Mouse (Mus musculus) forelimb bud, embryonic 11.5 days (tissue): ENCODE measurements around the gene Pla2g4c.
"Not testable (repeated sequence)": the region's sequence is repeated elsewhere in the genome, so short reads cannot be mapped to it uniquely, and the experiment has no call there.

Source experiments
- DNase-seq: peaks from one replicate; pipeline ENCODE4 v3.0.0-alpha.2; 2012; ENCODE audit warnings: low read depth, low spot score

The Pla2g4c gene

DNA sequence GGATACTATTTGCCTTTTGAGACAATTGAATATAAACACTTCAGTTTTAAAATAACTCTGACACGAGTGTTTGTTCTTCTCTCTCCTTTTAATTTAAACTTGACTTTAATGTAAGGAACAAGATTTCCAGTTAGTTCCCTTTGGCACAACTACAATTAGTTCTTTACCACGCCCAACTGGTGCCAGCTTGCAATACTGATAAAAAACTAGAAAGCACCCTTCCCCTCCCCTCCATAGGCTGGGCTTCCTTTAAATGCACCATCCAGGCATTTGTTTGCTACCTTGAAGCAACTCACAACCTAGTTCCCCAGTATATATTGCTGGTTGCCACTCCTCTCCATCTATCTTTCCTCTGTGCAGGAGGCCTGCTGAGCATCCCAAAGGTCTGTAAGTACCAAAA lies at the start of gene Pla2g4c:
Pla2g4c (plus strand) TSS at position 340 of the 400 bp plus-strand sequence.
- DNase-seq, result no peak

DNA sequence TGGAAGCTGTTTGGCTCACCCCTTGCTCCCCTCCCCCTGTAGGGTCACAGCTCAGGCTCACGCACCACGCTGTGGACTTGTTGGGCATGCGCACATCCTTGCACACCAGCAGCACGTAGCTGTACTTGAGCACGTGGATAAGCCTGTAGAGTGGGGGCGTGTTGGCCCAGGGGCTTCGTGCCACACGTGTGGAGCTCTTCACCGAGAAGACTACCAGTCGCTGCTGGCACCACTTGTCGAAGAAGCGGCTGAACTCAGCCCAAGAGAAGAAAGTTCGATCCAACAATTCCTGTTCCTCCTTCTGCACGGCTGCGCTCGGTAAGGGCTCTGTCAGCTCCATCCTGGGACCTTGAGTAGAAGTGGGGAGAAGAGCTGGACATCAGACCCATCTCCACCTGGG lies 47.4 kb upstream of the Pla2g4c start, which contains the start of gene Lig1:
Lig1 (plus strand) TSS at position 203 of the 400 bp plus-strand sequence.
- DNase-seq, result no peak

DNA sequence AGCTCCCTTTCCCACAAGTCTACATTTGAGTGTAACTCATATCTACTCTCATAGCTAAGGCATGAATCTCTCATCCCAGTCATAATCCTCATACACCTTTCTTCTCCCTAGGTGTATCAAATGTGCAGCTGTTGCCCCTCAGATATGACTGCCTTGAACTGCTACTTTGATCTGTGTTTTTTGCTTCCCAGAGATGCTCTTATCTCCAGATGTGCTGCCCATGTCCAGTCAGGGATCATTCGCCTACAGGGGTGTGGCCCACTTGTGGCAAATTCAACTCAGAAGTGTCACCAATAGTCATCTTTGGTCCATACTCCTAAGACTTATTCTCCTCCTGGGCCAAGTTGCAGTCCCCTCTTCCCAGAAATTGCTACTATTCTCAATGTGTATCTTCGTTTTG lies 46.6 kb upstream of the Pla2g4c start:
- DNase-seq, result no peak

DNA sequence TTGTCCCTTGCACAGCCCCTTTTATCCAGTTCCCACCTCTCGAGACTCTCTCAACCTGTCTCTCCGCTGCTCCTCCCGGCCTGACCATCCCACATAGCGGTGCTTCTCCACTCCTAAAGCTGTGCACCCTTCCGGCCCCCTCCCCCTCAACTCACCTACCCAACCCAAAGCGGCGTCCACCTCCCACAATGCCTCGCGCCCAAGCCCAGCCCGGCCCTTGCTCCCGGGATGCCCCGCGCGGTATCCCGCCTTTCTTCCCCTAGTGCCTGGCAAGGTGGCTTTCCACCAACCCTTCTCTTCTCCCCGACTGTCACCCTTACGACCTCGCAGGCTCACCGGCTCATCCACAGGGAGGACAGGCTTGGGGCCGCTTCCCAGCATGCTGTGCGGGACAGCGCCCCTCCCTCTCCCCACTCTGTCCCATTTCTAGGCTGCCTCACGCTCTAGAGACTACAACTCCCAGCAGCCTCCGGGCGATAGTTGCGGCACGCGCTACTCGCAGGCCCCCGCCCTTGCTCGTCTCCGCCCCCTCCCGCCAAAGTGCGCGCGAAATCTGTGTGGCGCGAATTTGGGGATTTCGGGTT lies 46.1 kb upstream of the Pla2g4c start, which contains the start of gene Zswim9:
Zswim9 (minus strand) TSS at position 414 of the 584 bp plus-strand sequence.
- DNase-seq, result peak; percentile 91

DNA sequence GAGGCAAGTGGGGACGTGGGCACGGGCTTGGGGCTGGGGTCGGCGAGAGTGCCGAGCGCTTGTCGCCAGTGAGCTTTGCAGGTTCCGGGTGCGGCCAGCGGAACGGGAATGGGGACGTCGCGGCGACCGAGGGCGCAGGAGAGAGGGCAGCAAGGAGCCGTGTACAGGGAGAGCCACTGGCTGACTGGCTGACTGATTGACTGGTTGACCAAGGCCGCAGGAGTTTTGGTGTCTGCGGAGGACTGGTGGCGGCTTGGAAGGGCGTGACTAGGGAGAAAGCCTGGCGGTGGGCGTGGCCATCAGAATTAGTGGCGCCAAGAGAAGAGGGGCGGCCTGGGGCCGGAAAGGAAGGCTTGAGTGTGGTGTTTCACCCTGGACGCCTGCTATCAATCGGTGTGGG lies 45.5 kb upstream of the Pla2g4c start:
- DNase-seq, result not testable (repeated sequence)

DNA sequence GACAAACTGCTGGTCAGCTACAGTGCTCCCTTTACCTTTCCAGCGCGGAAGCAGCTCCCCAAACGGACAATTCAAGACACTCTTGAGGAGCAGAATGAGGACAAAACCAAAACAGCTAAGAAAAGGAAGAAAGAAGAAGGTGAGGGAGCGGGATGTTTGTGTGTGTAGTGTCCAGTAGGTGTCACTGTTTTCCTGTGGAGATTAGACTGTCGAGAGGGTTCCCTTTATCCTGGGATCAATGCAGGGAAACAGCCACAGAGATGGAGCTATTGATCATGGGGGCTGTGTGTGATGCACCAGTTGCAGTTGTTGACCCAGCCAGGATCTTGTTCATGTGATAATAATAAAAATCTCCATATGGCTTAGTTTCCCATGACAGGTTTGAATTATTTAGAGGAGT lies 35.8 kb upstream of the Pla2g4c start:
- peak; percentile 19 for DNase-seq

DNA sequence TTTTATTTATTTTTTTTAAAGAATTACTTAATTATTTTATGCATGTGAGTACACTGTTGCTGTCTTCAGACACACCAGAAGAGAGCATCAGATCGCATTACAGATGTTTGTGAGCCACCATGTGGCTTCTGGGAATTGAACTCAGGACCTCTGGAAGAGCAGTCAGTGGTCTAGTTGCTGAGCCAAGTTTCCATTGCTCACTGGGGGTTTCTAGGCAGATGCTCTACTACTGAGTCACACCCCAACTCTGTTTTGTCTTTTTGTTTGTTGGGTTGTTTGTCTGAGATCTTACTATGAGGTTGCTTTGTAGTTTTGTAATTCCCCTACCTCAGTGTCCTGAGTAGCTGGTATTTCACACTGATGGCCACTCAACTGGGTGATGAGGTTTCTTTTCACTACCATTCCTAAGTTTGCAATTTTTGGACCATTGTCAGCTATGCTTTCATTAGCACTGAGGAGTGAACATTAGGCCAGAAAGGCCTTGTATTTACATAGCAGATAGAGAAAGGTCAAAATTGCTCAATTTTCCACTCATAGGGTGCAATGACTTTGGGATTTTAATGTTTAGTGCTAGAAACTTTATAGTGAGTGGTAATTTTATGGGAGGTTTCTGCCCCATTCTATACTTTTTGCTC lies 34.3 kb upstream of the Pla2g4c start:
- DNase-seq, result no peak

DNA sequence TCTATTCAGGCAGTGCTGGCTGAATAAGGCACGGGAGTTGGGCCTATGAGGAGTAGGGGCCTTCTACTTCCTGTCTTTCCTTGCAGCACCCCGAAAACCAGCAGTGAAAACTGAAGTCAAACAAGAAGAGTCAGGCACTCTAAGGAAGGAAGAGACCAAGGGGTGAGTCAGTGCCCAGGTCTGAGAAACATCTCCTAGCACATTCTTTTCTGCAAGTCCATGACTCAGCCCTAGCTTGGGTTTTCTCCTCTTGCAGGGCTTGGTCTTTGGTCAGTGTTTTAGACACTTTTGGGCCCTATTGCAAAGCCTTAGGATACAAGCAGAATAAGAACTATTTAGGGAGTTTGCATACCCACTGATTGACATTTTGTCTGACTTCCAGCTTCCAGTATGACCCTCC lies 33.1 kb upstream of the Pla2g4c start:
- no peak for DNase-seq

DNA sequence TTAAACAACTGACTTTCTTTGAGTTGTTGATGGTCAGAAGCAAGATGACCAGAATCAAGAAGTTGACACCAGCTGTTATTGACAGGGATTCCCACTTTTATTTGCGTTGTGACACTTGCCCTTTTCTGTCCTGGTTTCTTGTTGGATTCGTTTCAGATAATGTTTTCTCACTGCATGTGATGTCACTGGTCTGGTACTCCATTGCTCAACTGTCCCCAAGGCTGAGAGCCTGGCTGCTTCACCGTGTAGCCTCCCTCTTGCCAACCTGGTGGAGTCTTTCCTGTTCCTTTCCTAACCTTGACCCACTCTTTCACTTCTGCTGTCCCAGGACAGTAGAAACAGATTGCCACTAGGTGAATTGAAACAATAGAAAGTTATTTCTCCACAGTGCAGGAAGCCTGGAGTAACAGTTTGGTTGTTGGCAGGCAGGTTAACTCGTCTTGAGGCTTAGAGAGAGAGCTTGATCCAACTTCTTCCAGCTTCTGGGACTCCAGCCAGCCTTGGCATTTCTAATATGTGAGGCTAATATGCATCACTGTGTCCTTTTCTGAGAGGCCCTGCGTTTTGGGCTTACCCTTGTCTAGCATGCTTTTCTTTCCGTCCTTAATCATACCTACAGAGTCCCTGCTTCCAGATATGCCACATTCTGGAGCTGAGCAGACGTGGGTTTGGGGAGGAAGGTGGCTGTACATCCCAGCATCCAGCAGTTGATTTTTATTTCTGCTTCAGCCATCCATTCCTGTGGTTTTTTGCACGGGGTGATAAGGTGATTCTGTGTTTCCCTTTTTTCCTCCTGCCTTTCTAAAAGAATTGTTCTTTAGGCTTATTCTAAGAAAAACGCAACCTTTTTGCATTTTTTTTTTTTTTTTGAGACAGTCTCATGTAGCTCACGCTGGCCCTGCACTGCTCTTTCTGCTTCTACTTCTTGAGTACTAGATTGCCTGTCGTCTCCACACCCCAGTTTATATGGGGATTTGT lies 30.3 kb upstream of the Pla2g4c start:
- DNase-seq, result no peak

DNA sequence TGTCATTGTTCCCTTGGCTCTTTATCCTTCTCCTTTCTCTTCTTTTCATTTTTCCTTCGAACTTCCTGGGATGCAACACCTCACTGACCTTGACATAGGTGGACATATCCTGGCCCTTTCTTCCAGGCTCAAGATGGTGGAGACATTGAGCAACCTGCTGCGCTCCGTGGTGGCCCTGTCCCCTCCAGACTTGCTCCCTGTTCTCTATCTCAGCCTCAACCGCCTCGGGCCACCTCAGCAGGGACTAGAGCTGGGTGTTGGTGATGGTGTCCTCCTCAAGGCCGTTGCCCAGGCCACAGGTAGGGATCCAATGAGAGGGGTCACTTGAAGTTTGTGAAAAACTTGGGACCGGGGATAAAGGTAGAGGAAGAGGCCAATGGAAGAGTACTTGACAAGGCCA lies 29.2 kb upstream of the Pla2g4c start:
- DNase-seq, result no peak

DNA sequence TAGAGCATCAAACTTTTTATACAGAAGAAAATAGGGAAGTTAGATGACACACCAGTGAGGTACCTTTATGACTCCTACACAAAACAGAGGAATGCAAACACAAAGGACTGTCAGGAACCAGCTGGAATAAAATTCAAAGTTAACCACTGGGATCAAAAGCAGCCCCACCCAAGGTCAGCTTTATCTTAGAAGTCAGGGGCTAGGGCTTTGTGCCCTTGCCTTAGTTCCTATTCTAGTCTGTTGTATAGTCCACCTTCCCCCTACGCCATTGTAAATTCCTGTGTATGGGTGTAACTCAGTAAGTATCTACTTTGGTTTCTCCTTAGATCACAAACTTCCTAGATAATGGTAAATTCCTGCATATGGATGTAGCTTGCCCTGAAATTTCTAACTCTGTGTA lies 26.8 kb upstream of the Pla2g4c start:
- DNase-seq, result no peak

DNA sequence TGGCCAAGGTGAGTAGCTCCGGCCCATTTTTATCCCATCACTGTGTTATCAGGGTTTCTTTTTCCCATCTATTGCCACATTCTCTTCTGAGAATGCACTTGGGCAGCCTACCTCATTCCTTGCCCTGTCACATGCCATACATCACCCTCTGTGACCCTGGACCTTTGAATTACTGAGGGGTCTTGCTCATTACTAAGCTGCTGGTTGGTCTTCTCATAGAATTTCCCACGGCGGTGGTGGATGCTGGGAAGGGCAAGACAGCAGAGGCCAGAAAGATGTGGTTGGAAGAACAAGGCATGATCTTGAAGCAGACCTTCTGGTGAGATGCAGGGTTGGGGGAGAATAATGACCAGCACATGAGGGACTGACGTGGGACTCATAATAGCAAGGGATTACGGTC lies 25.6 kb upstream of the Pla2g4c start:
- no peak for DNase-seq

DNA sequence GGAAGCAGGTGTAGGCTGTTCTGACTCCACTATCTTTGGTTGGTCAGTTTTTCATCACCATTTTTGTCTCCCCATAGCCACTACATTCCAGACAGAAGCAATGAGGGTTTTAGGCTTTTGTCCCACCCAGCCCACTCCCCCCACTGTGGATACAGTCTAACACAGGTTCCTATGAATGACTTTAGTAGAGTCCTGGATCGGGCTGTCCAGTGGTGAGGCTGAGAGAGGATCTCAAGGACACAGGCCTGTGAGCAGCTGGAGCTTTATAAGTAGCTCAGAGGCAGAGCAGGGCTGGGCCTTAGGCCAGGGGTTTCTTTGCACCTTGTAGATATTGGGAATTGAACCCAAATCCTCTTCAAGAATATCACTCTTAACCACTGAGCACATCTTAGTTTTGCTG lies 22.8 kb upstream of the Pla2g4c start:
- no peak for DNase-seq

DNA sequence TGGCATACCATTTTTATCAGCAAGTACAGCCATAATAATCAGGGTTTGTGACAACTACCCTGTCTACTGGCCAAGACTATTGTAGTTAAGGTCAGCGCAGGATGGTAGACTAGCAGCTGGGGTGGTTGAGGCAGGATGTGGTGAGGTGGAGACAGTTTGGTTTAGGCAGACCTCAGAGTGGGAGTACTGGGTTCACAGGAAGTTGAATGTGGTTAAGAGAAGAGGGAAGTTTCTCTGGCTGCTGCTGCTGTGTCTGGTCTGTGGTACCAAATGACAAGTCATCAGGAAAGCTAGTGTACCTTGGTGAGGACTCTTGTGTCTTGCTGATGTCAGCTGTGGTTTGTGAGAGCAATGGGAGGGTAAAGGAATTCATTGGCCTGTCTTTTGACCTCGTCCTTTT lies 21.7 kb upstream of the Pla2g4c start:
- no peak for DNase-seq

DNA sequence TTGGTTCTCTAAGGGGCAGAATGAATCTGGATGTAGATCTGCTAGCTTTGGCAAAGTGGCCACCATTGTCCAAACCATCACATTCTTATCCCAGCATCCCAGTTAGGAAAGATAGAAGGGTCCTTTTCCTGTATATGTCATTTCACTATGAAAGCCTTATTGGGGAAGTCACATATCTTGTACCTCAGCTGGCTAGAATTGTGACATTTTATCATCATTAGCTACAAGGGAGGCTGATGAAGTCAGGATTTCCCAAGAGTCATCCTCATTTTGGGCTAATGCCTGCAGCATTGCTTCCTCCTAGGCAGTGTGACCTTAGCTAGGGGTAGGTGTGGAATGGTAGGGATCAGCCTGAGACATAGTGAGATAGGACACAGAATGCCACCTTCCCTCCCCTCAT lies 21.1 kb upstream of the Pla2g4c start:
- DNase-seq, result no peak

DNA sequence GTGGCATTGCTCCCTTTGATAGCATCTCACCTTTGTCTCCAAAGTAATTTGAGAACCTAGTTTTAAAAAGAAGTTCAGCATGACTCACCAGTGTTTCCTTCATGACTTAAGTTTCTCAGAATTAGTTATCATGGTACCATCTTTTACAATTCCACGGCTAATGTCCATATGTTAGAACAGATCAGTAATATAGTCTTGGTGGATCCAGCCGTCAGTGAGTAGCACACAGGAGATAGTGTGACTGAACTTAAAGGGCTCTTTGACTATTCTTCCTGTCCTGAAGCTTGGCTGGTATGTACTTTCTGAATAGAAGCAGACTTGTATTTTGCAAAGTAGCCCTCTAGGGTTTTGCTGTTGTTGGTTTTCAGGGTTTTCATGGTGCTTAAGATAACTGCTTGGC lies 15.0 kb upstream of the Pla2g4c start:
- no peak for DNase-seq

DNA sequence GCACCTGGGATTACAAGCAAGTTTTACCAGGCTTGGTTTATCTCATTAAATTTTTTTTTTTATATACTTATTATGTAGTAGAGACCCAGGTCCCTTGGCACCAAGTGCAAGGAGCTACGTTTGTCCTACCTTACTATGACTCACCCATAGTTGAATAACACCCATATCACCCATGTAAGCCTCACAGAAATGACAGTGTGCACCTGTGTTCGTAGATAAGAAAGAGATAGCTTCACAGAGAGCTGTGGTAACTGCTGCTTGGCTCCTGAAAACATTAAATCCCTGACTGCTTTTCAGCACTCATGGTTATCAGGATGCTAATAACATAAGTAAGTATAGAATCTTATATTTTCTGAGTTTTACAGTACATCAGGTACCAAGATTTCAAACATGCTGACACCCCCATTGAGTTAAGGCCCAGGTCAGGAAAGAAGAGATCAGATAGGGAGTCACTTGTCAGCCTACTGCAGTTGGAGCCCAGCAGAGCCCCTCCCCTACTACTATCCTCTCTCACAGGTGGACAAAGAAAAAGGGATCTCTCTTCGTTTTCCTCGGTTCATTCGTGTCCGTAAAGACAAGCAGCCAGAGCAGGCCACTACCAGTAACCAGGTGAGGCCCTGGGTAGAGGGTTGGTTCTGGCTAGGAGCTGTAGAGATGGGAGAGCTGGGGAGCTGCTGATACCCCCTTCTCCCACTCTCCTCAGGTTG lies 13.8 kb upstream of the Pla2g4c start:
- DNase-seq, result no peak

DNA sequence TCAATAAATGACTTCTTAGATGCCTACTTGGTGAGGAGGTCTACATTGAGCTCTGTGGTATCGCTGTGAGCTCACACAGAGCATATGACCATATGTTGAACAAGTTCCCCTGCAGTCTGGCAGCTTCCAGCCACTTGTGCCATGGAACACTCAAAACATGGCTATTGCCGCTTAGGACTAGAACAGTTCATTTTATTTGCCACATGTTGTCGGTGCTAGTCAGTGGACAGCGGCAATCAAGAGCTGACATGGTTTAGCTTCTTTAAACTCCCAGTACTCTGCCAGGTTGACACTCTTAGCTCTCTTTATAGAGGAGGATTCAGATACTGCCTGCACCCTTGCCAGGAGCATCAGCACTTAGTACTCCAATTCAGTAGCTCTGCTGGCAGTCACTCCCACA lies 13.1 kb upstream of the Pla2g4c start:
- DNase-seq, result no peak

DNA sequence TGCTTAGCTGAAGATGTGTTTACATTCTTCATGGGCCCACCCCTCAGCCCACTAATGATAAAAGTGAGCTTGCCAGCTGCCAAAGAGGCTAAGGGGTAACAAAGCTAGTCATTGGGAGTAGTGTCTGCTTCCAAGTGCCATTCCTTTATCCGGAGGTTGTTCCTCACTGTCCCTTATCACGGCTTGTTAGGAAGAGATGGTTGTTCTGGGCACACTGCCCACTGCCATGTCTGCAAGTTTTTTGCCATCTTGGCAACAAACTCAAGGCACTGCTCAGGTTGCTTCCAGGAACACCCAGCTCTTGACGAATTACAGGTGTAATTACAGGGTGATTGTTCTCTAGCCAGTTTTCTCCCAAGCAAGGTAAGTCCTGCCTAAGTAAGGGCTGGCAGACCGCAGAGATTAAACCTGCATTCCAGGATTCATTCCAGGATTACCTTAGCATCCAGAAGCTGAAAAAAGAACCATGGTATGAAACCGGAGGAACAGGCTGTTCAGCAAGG lies 10.3 kb upstream of the Pla2g4c start:
- DNase-seq, result no peak

DNA sequence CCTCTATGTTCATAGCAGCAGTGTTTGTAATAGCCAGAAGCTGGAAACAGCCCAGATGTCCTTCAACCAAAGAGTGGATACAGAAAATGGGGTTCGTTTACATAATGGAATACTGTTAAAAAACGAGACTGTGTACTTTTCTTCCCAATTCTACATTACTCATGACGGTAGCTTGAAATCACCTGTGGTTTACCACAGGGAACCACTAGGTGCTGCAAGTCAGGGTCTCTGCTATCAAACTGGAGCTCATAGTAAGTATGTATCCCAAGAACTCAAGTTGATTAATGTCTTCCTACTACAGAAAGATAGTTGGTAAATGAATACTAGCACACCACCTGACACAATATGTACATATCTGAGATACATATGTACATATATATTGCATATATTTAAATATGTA lies 3.0 kb upstream of the Pla2g4c start:
- no peak for DNase-seq

DNA sequence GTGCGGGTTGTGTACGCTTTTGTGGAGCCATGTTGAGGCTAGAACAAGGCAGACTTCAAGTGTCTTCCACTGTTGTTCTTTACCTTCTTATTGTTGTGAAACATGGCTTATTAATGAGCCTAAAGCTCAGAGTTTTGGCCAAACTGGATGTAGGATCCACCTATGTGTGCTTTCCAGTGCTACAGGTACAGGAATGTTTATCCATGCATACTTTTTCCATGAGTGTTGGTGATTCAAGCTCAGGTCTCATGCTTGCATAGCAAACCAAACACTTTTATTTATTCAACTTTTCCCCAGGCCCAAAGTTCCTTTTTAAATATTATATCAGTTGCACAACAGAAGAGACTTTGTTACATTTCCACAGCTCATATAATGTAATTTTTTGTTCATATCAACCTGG lies 6.1 kb downstream of the Pla2g4c start:
- DNase-seq, result no peak

DNA sequence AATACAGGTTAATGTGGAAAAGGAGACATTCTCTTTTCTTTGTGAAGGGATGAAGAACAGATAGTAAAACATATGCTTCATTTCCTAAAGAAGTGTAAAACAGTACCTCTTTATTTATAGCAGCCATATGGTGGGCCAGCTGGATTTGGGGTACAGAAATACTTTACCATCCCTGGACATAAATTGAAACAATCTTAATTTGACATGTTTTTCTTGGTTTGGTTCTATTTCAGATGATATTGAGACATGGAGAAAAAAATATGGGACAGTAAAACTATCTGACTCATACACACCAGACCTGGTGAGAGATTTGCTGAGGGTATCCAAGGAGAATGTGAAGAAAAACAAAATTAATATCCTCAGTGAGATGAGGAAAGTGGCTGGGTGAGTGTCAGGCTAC lies 31.5 kb downstream of the Pla2g4c start:
- no peak for DNase-seq
